Mouse (Mus musculus) intestine, embryonic 14.5 days (tissue): ENCODE results near the gene Gast. TPM values are rescaled to one million over a fixed set of nuclear protein-coding genes. Genes with fewer than 3 reads are reported as not detected.

Experiments
- ATAC-seq: fragments of 200-750 bp; cut with Nextera tagmentation; replicated peaks from 2 replicates; pipeline ENCODE4 v1.8.0; 2017; ENCODE audit warnings: low read depth, moderate number of reproducible peaks, moderate TSS enrichment, moderate library complexity; ENCODE audit not compliant: low FRiP score, low TSS enrichment
- DNase-seq: peaks from one replicate; pipeline ENCODE4 v3.0.0-alpha.2; 2018; ENCODE audit warnings: low spot score
- H3K27ac ChIP-seq: fragments of 300-500 bp; sonication (generic); 2 replicates; pipeline ENCODE4 v1.5.1; 2014; ENCODE audit warnings: low read depth, mild to moderate bottlenecking, control low read depth
- H3K27me3 ChIP-seq: fragments of 300-500 bp; sonication (generic); replicated peaks from 2 replicates; pipeline ENCODE4 v1.6.1; 2014; ENCODE audit warnings: low read length, control low read depth; ENCODE audit not compliant: control insufficient read depth, insufficient read depth
- H3K36me3 ChIP-seq: fragments of 300-500 bp; sonication (generic); 2 replicates; pipeline ENCODE4 v1.6.1; 2014; ENCODE audit warnings: low read length, control low read depth; ENCODE audit not compliant: control insufficient read depth, insufficient read depth
- H3K4me1 ChIP-seq: fragments of 300-500 bp; sonication (generic); replicated peaks from 2 replicates; pipeline ENCODE4 v1.6.1; 2014; ENCODE audit warnings: low read length, control low read depth, mixed read lengths; ENCODE audit not compliant: control insufficient read depth, insufficient read depth
- H3K4me2 ChIP-seq: fragments of 300-500 bp; sonication (generic); 2 replicates; pipeline ENCODE4 v1.6.1; 2014; ENCODE audit warnings: low read length
- H3K4me3 ChIP-seq: fragments of 300-500 bp; sonication (generic); 2 replicates; pipeline ENCODE4 v1.5.1; 2014; ENCODE audit warnings: low read depth, low read length, control low read depth, mixed read lengths
- H3K9ac ChIP-seq: fragments of 300-500 bp; sonication (generic); 2 replicates; pipeline ENCODE4 v1.6.1; 2014; ENCODE audit warnings: mild to moderate bottlenecking, low read length
- H3K9me3 ChIP-seq: fragments of 300-500 bp; sonication (generic); 2 replicates; pipeline ENCODE4 v1.6.1; 2016; ENCODE audit warnings: low read length, control low read depth; ENCODE audit not compliant: control insufficient read depth
- WGBS: fragments of 180-500 bp; shearing (Covaris S2); extraction: QIAGEN DNeasy Blood & Tissue Kit; methylation state at CpG from one replicate; pipeline ENCODE4 v1.1.7; 2014; 5-methylcytosine and 5-hydroxymethylcytosine counted together
- polyA plus RNA-seq: library from polyadenylated mRNA; unstranded; fragments of >200 nt; fragmentation: Nextera tagmentation; extraction: Ambion mirVana; gene quantifications from 2 replicates; pipeline ENCODE4 v1.2.1, GENCODE M21; 2014

Gene Gast
- polyA plus RNA-seq, 1 experiment from 2014 or later = 3.2 TPM

GRCm38 (mm10) chr11:100362209-100362978 is 28.2 kb downstream of the Gast start:
- no peak overlapping the region for H3K27ac ChIP-seq
- no peak overlapping the region for H3K9ac ChIP-seq
- H3K4me2 ChIP-seq = no peak overlapping the region
- no peak overlapping the region for H3K4me3 ChIP-seq
- H3K9me3 ChIP-seq = no peaks in the 10 kb centered on the region
- peaks cover 14% of the 10 kb centered on the region for H3K27me3 ChIP-seq
- H3K36me3 ChIP-seq = no peaks in the 10 kb centered on the region
- H3K4me1 ChIP-seq = 0 out of 2 replicates have a peak, but pooled peaks cover 3% of the 10 kb centered on the region
- peak; percentile 61 for ATAC-seq
- DNase-seq = peak; percentile 96
- WGBS = 13% methylated on average over 8 of the region's 8 CpGs

GRCm38 (mm10) chr11:100362979-100363562 is 28.9 kb downstream of the Gast start:
- Histone ChIP-seq H3K4me3 (no peak overlapping the region), H3K9ac (no peak overlapping the region), H3K9me3 (no peaks in the 10 kb centered on the region), H3K27me3 (0 out of 2 replicates have a peak, but pooled peaks cover 12% of the 10 kb centered on the region), H3K4me2 (no peak overlapping the region), H3K27ac (no peak overlapping the region), H3K36me3 (no peaks in the 10 kb centered on the region), H3K4me1 (0 out of 2 replicates have a peak, but pooled peaks cover 3% of the 10 kb centered on the region)
- WGBS = 15% methylated on average over 12 of the region's 12 CpGs
- ATAC-seq = peak; percentile 33; the same call in 1 of the 2 replicates
- peak; percentile 85 for DNase-seq

GRCm38 (mm10) chr11:100369145-100369544 is 34.9 kb downstream of the Gast start:
- Histone ChIP-seq H3K4me2 (no peak overlapping the region), H3K4me3 (no peak overlapping the region), H3K36me3 (peaks cover 43% of the 10 kb centered on the region), H3K4me1 (no peaks in the 10 kb centered on the region), H3K9me3 (no peaks in the 10 kb centered on the region), H3K27ac (no peak overlapping the region), H3K9ac (no peak overlapping the region), H3K27me3 (no peaks in the 10 kb centered on the region)
- no peak for ATAC-seq
- WGBS = 68% methylated on average over 7 of the region's 7 CpGs
- DNase-seq = no peak

- WGBS = 76% methylated on average over 8 of the region's 8 CpGs
- H3K4me2 ChIP-seq = no peak overlapping the region
- DNase-seq (no peak), ATAC-seq (no peak)
- H3K27ac ChIP-seq = no peak overlapping the region
- peaks cover 48% of the 10 kb centered on the region for H3K36me3 ChIP-seq
- no peak overlapping the region for H3K4me3 ChIP-seq
- H3K4me1 ChIP-seq = no peaks in the 10 kb centered on the region
- no peaks in the 10 kb centered on the region for H3K27me3 ChIP-seq
- H3K9ac ChIP-seq = no peak overlapping the region
- H3K9me3 ChIP-seq = no peaks in the 10 kb centered on the region
Measured at GRCm38 (mm10) chr11:100369822-100370221, 35.6 kb downstream of the Gast start.

- no peak overlapping the region for H3K4me2 ChIP-seq
- peaks cover 70% of the 10 kb centered on the region for H3K36me3 ChIP-seq
- no peaks in the 10 kb centered on the region for H3K9me3 ChIP-seq
- H3K27me3 ChIP-seq = no peaks in the 10 kb centered on the region
- H3K9ac ChIP-seq = no peak overlapping the region
- H3K4me3 ChIP-seq = no peak overlapping the region
- ATAC-seq (no peak), DNase-seq (no peak)
- H3K27ac ChIP-seq = no peak overlapping the region
- 75% methylated on average over 7 of the region's 8 CpGs for WGBS
- H3K4me1 ChIP-seq = no peaks in the 10 kb centered on the region
Measured at GRCm38 (mm10) chr11:100371981-100372558, 37.9 kb downstream of the Gast start.

GRCm38 (mm10) chr11:100375127-100375526 is 40.9 kb downstream of the Gast start:
- Histone ChIP-seq H3K27ac (no peak overlapping the region), H3K9me3 (no peaks in the 10 kb centered on the region), H3K27me3 (no peaks in the 10 kb centered on the region), H3K4me1 (no peaks in the 10 kb centered on the region), H3K9ac (no peak overlapping the region), H3K4me3 (no peak overlapping the region), H3K4me2 (no peak overlapping the region), H3K36me3 (peaks cover 89% of the 10 kb centered on the region)
- WGBS = 89% methylated on average over 9 of the region's 9 CpGs
- DNase-seq (no peak), ATAC-seq (no peak)

- H3K9ac ChIP-seq = no peak overlapping the region
- H3K4me3 ChIP-seq = no peak overlapping the region
- no peak for ATAC-seq
- no peaks in the 10 kb centered on the region for H3K9me3 ChIP-seq
- DNase-seq = no peak
- H3K27ac ChIP-seq = no peak overlapping the region
- H3K4me1 ChIP-seq = no peaks in the 10 kb centered on the region
- WGBS = 78% methylated on average over 4 of the region's 4 CpGs
- no peak overlapping the region for H3K4me2 ChIP-seq
- no peaks in the 10 kb centered on the region for H3K27me3 ChIP-seq
- H3K36me3 ChIP-seq = peaks cover 89% of the 10 kb centered on the region
Measured at GRCm38 (mm10) chr11:100376005-100376404, 41.8 kb downstream of the Gast start.

- Histone ChIP-seq H3K4me3 (no peak overlapping the region), H3K4me1 (no peaks in the 10 kb centered on the region), H3K9me3 (no peaks in the 10 kb centered on the region), H3K36me3 (peaks cover 90% of the 10 kb centered on the region), H3K4me2 (no peak overlapping the region), H3K27me3 (no peaks in the 10 kb centered on the region), H3K9ac (no peak overlapping the region), H3K27ac (no peak overlapping the region)
- ATAC-seq (no peak), DNase-seq (no peak)
- 92% methylated on average over 21 of the region's 21 CpGs for WGBS
Measured at GRCm38 (mm10) chr11:100376746-100377389, 42.7 kb downstream of the Gast start.
